Mouse (Mus musculus) cortical plate, adult 2 months (tissue): ENCODE data around the gene Irf2bpl.

Experiments
- CTCF ChIP-seq: fragments of 200-500 bp; IDR thresholded peaks from 2 replicates; pipeline ENCODE4 v1.5.1; 2011; ENCODE audit warnings: mild to moderate bottlenecking, control low read depth, low read length; ENCODE audit not compliant: insufficient read depth; ENCODE audit errors: extremely low read depth
- POLR2A ChIP-seq: fragments of 200-500 bp; IDR thresholded peaks from 2 replicates; pipeline ENCODE4 v1.6.1; 2011; ENCODE audit warnings: mild to moderate bottlenecking, low read length, control low read depth; ENCODE audit not compliant: insufficient read depth; ENCODE audit errors: extremely low read depth

DNA sequence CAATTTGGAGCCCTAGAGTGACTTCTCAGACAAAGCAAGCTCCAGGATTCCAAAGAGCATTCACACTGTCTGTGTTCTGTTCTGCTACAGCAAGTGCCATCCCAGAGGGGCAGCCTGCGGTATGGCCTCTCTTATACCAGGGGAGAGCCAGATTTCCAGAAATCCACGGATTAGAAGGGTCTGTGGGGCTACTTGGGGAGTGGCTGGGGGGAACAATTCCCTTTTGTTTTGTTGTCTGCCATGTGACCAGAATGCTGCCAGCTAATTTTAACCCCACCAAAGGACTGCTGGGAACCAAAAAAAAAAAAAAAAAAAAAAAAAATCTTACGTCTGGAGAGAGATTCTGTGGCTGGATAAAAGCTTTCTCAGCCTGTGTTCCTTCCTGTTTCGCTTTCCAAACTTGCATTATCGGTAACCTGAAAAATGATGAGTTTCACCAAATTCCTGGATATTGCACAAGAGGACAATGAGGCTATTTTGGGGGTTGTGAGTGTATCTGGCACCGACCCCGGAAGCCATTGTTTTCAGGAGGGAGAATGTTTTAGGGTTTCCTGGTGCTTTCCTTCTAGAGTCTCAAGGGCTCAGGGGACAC is 12.4 kb upstream of the Irf2bpl start:
- TF ChIP-seq CTCF (no peak), POLR2A (no peak)
